Comparison of ENCODE assay signal across 21 mouse cellular contexts in the genomic region with DNA sequence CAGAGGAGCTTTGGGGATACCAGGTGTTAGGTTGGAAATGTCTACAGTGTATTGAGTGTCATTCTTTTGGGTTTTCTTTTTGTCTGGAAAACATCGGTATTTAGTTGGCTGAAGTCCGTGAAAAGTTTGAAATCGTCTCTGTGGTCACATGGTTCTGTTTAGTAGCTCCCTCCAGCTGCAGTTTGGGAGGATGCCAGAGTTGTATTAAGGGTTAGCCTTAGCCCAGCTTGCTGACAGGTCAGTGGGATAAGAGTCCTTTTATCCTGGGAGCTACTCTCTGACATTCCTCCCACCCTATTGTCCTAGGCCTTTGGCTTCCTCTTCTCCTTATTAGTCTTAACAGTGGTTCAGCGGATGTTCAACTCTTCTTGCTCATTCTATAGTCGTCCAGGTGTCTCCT. TPM values are rescaled to one million over a fixed set of nuclear protein-coding genes. Genes with fewer than 3 reads are reported as not detected.
DNase-seq lines count a peak whose midpoint lies in the region; ATAC-seq and TF ChIP-seq lines count a peak whose summit lies in the region.
"Had no signal": no experiment of that assay in that cellular context is flagged by ENCODE, and none has a peak within 500 bp of the region (broad histone marks: within the 10 kb centered on the region; RNA-seq: fewer than 3 reads in every experiment).

No protein-coding gene starts in this region.

- H3K9ac ChIP-seq in heart, embryonic 11.5 days (ENCODE audit: low read depth, low read length) = no peak overlapping the region
- no peak overlapping the region for H3K9ac ChIP-seq in lung, embryonic 14.5 days
- H3K9ac ChIP-seq in hindbrain, embryonic 14.5 days = no peak overlapping the region
- H3K9ac ChIP-seq: forebrain, embryonic 15.5 days; heart, embryonic 13.5 days had no signal

- no peak for ATAC-seq in heart, embryonic 11.5 days (replicated peaks; ENCODE audit: insufficient number of reproducible peaks, low FRiP score, low TSS enrichment)
- no peak for ATAC-seq in lung, embryonic 14.5 days (ENCODE audit: insufficient read depth)
- ATAC-seq in hindbrain, embryonic 14.5 days (ENCODE audit: low FRiP score) = no peak
- ATAC-seq: activated CD4-positive, CD25-positive, alpha-beta regulatory T cell, adult 4 months; forebrain, embryonic 15.5 days; hindbrain, embryonic 16.5 days; Patski had no signal

- peak; percentile 92 for DNase-seq in heart, adult 11 months
- DNase-seq in lung, embryonic 14.5 days = peak; percentile 53
- DNase-seq in lung, adult 18-20 months = no peak
- peak; percentile 17 for DNase-seq in adipocyte (ENCODE audit: low spot score)
- peak; percentile 33 for DNase-seq in lung, postnatal 14 days
- DNase-seq in layer of hippocampus, adult 8-10 months (ENCODE audit: low spot score in 2 of 2) = no peak
- no peak for DNase-seq in hindbrain, embryonic 14.5 days (ENCODE audit: low spot score)
- DNase-seq: adrenal gland, adult 2 months; adrenal gland, postnatal 25 days; cerebellum, adult 18-20 months; cerebellum, adult 9-11 months; gastrocnemius, postnatal 36 days; heart, postnatal 36 days had no signal

- no peaks in the 10 kb centered on the region for H3K9me3 ChIP-seq in heart, embryonic 11.5 days (replicated peaks; ENCODE audit: control insufficient read depth, low read length)
- no peaks in the 10 kb centered on the region for H3K9me3 ChIP-seq in lung, embryonic 14.5 days (ENCODE audit: low read depth, low read length)
- H3K9me3 ChIP-seq in hindbrain, embryonic 14.5 days (ENCODE audit: control insufficient read depth, low read length) = no peaks in the 10 kb centered on the region
- H3K9me3 ChIP-seq: forebrain, embryonic 15.5 days; heart, embryonic 13.5 days had no signal

- peaks cover 4% of the 10 kb centered on the region for H3K36me3 ChIP-seq in heart, embryonic 11.5 days (ENCODE audit: control insufficient read depth, insufficient read depth, low read length)
- H3K36me3 ChIP-seq in lung, embryonic 14.5 days (ENCODE audit: insufficient read depth) = peaks cover 53% of the 10 kb centered on the region
- H3K36me3 ChIP-seq in hindbrain, embryonic 14.5 days (replicated peaks; ENCODE audit: control insufficient read depth, insufficient read depth) = peaks cover 56% of the 10 kb centered on the region

- no peak overlapping the region for H3K4me2 ChIP-seq in heart, embryonic 11.5 days
- no peak overlapping the region for H3K4me2 ChIP-seq in lung, embryonic 14.5 days
- H3K4me2 ChIP-seq in hindbrain, embryonic 14.5 days (replicated peaks) = no peak overlapping the region
- H3K4me2 ChIP-seq: forebrain, embryonic 15.5 days; heart, embryonic 13.5 days had no signal

- no peak for TF ChIP-seq CTCF in lung, embryonic 14.5 days (IDR thresholded peaks at IDR 0.05; ENCODE audit: low read depth)

- H3K27ac ChIP-seq in heart, embryonic 11.5 days (ENCODE audit: low read depth, low read length) = no peak overlapping the region
- H3K27ac ChIP-seq in lung, embryonic 14.5 days (ENCODE audit: low read depth) = no peak overlapping the region
- no peak overlapping the region for H3K27ac ChIP-seq in hindbrain, embryonic 14.5 days
- H3K27ac ChIP-seq: forebrain, embryonic 15.5 days; heart, embryonic 13.5 days had no signal

- 75% methylated on average over 5 of the region's 5 CpGs for WGBS in heart, embryonic 11.5 days (ENCODE audit: insufficient replicate concordance)
- whole genome bisulfite sequencing in lung, embryonic 14.5 days = 71% methylated on average over 5 of the region's 5 CpGs
- WGBS in hindbrain, embryonic 14.5 days = 84% methylated on average over 5 of the region's 5 CpGs

- no peak overlapping the region for H3K4me3 ChIP-seq in heart, embryonic 11.5 days (ENCODE audit: low read depth, low read length)
- no peak overlapping the region for H3K4me3 ChIP-seq in lung, embryonic 14.5 days (ENCODE audit: low read depth, low read length)
- H3K4me3 ChIP-seq in hindbrain, embryonic 14.5 days (replicated peaks; ENCODE audit: low read length) = no peak overlapping the region
- H3K4me3 ChIP-seq: forebrain, embryonic 15.5 days; heart, embryonic 13.5 days had no signal

- H3K27me3 ChIP-seq in heart, embryonic 11.5 days (ENCODE audit: control insufficient read depth, insufficient read depth, low read length) = no peaks in the 10 kb centered on the region
- no peaks in the 10 kb centered on the region for H3K27me3 ChIP-seq in lung, embryonic 14.5 days (ENCODE audit: insufficient read depth, low read length)
- H3K27me3 ChIP-seq in hindbrain, embryonic 14.5 days (ENCODE audit: control insufficient read depth, insufficient read depth, low read length) = no peaks in the 10 kb centered on the region
- H3K27me3 ChIP-seq: forebrain, embryonic 15.5 days; heart, embryonic 13.5 days; Patski had no signal

- H3K4me1 ChIP-seq in heart, embryonic 11.5 days (ENCODE audit: control insufficient read depth, insufficient read depth, low read length) = peaks cover 6% of the 10 kb centered on the region; the same call in 1 of the 2 replicates
- no peaks in the 10 kb centered on the region for H3K4me1 ChIP-seq in lung, embryonic 14.5 days (ENCODE audit: insufficient read depth)
- no peaks in the 10 kb centered on the region for H3K4me1 ChIP-seq in hindbrain, embryonic 14.5 days (replicated peaks; ENCODE audit: control insufficient read depth, insufficient read depth, low read length)
- H3K4me1 ChIP-seq: forebrain, embryonic 15.5 days had no signal

RNA-seq across cellular contexts. Expression of a gene that starts 19.9 kb away (rescaled TPM):
- polyA plus RNA-seq in heart, embryonic 11.5 days (2014; fragmentation: Nextera tagmentation; extraction: Ambion mirVana) = 31.0 and 33.8 TPM in 2 replicates
- 36.6 and 39.0 TPM in 2 replicates for polyA plus RNA-seq in lung, embryonic 14.5 days (2014; fragmentation: Nextera tagmentation; extraction: Ambion mirVana)
- 10 to 100 TPM; 31.4 to 39.8 (median 34.5) TPM for total RNA-seq in layer of hippocampus, adult 8-10 months (2022)
- polyA plus RNA-seq in hindbrain, embryonic 14.5 days (2014; fragmentation: Nextera tagmentation; extraction: Ambion mirVana) = 40.0 and 41.7 TPM in 2 replicates
- total RNA-seq: MEL had no signal

RNA-seq across cellular contexts. Expression of a gene that starts 38.2 kb away (rescaled TPM):
- polyA plus RNA-seq in heart, embryonic 11.5 days (2014; fragmentation: Nextera tagmentation; extraction: Ambion mirVana) = 30.6 and 33.2 TPM in 2 replicates
- 15.4 and 16.8 TPM in 2 replicates for polyA plus RNA-seq in lung, embryonic 14.5 days (2014; fragmentation: Nextera tagmentation; extraction: Ambion mirVana)
- 1 to 10 TPM; 3.1 to 5.1 (median 3.7) TPM for total RNA-seq in layer of hippocampus, adult 8-10 months (2022)
- polyA plus RNA-seq in hindbrain, embryonic 14.5 days (2014; fragmentation: Nextera tagmentation; extraction: Ambion mirVana) = 0.16 and 0.18 TPM in 2 replicates
- total RNA-seq: gastrocnemius, adult 8-10 months; gastrocnemius, postnatal 36 days; MEL had no signal
- polyA plus RNA-seq: activated CD4-positive, CD25-positive, alpha-beta regulatory T cell, adult 4 months; forebrain, embryonic 15.5 days; Patski had no signal

RNA-seq across cellular contexts. Expression of a gene that starts 48.9 kb away (rescaled TPM):
- polyA plus RNA-seq in heart, embryonic 11.5 days (2014; fragmentation: Nextera tagmentation; extraction: Ambion mirVana) = 33.9 and 35.8 TPM in 2 replicates
- 21.6 and 22.0 TPM in 2 replicates for polyA plus RNA-seq in lung, embryonic 14.5 days (2014; fragmentation: Nextera tagmentation; extraction: Ambion mirVana)
- total RNA-seq in layer of hippocampus, adult 8-10 months (2022) = 10 to 100 TPM; 19.7 to 21.7 (median 20.6) TPM
- 5.6 and 7.8 TPM in 2 replicates for polyA plus RNA-seq in hindbrain, embryonic 14.5 days (2014; fragmentation: Nextera tagmentation; extraction: Ambion mirVana)

Comparison
In these comparisons a context has a peak if more than half of its experiments do, and no peak if none do; other contexts are left out.
1. DNase-seq: peak in heart, adult 11 months (single experiment), lung, embryonic 14.5 days (single experiment), adipocyte (single experiment) and lung, postnatal 14 days (single experiment); none in lung, adult 18-20 months (0 of 2), layer of hippocampus, adult 8-10 months (0 of 2) and hindbrain, embryonic 14.5 days (single experiment).
2. RNA of a gene that starts 38.2 kb away (polyA plus RNA-seq): 30.6 to 33.2 TPM in heart, embryonic 11.5 days and 15.4 to 16.8 TPM in lung, embryonic 14.5 days; 0.16 to 0.18 TPM in hindbrain, embryonic 14.5 days; every median in the first group is over 10 times any median in the second.